Mouse (Mus musculus) v-Abl transformed pro-B cells (cell line): Measurements from ENCODE around the gene Catsper3.

Source experiments
- in situ Hi-C, 2 experiments: fragments of 400-800 bp; cut with MboI; formaldehyde crosslinking; loops; one replicate each; pipeline ENCODE4 v1.15.1; 2025; ENCODE audit not compliant: unreplicated experiment in 2 of 2

The Catsper3 gene

GRCm38 (mm10) chr13:55826008-55826671 is 41.8 kb downstream of the Catsper3 start:
- in situ Hi-C loops: no loop called here

DNA sequence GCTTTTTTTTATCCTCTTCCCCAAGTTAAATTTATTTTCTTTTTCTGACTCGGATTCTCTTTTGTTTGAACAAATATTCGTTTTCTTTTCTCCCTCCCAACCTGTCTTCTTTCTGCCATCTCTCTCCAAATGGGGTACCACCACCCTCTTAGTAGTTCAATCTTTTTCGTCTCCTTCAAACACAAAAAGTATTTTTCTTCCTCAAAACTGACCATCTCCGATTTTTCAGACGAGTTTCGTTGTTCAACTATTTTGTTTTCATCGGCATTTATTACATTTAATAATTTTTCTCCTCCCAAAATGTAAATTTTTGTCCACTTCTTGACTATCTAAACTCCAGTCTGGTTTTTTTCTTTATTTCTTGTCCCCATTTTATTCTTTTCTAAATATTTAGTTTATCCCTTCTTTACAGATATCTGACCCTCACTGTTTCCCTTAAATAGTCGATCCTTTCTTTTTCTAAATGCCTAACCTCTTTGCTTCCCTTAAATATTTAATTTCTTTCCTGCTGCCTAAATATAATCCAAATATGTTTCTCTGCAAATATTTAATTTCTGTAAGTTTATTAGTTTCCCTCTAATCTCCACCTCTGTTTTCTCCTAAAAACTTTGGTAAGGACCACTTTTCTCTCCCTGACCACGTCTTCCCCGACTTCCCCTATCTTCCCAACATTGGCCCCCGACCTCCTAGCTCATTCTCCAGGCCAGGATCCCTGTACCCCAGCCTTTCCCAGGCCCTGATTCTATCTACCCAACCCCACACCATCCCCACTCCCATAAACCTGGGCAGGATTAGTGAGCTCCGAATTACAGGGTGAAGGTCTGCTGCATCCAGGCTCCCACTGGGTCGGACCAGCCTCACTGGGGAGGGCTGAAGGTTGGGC is 42.7 kb downstream of the Catsper3 start:
- in situ Hi-C loops: no loop called here

DNA sequence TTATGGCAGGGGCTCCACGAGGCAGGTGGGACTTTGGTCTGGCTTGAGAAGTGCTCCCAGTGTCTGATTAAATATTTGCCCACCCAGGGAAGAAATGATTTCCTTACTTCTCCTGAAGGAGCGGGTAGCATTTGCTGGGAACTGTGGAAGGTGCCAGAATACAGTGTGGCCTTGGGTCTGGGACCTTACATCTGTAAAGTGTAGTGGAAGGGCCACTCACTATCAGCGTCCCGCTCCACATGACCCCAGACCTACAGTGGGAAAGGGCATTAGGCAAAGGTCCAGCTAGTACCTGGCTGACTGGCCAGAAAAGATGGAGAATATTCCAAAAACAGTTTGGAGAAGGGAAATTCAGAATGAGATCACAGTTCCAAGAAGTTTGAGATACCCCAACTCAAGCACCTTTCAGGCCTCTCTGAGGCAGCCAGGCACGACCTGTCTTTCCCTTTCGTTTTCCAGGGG is 43.3 kb downstream of the Catsper3 start:
- in situ Hi-C loops: no loop called here

GRCm38 (mm10) chr13:55828141-55829017 is 44.0 kb downstream of the Catsper3 start:
- in situ Hi-C loops: no loop called here

DNA sequence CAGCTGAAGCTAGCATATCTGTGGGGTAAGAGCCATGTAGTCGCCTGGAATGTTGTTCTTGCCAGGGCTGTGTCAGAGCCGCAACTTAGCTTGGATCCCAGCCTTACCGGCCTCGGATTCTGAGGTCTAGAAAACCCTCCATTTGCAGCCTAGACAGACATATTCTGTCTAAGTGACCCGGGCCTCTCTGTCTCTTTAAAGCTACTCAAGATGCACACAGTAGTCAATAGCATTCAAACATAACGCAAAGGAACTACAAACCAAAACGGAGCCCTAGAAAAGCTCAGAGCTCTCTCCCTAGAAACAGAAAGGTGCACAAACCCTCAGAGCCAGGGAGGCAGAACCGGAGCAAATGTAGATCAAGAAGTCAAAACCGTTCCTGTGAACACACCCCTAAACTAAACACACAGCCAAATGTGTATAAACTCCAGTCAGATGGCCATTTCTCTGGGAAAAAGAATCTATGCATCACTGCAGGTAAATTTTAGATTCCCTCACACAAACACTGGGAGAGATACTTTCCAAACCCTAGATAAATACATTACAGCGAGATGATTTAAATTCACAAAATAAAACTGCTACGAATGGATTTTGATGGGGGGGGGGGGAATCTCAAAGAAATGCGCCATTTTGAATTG is 44.8 kb downstream of the Catsper3 start:
- in situ Hi-C loops: no loop called here

DNA sequence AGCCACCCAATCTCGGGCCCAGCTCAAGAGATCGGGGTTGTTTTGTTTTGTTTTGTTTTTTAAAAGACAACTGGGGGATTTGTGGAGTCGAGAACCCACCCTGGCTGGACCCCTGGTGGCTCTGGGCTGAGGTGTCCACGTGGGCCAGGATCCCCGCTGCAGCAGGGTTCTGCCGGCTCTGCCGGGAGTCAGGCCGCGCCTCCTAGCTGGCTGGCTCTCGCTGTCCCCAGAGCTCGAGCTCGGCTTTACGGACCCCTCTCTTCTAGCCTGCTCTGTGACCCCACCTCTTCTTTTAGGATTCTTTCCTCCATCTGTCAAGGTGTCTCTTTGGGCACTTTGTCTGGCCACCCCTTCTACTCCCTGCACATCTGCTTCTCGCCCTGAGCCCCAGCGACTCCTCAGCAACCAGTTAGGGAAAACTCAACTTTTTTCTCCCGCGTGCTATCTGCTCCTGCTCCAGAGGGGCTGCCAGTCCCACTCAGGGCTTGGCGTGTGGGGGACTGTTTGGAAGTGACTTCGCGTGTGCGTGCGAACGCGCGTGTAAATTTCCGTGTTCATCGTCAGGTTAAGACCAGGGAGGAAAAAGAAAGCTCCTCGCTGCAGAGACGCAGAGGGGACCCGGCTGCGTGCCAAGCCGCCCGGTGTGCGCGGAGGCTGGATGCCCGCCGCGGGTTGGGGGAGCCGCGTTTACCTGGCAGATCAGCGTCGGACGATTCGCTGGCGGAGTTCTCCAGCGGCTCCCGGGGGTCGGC is 45.9 kb downstream of the Catsper3 start:
- in situ Hi-C loops: no loop called here

GRCm38 (mm10) chr13:55830833-55831721 is 46.7 kb downstream of the Catsper3 start:
- in situ Hi-C loops: no loop called here

DNA sequence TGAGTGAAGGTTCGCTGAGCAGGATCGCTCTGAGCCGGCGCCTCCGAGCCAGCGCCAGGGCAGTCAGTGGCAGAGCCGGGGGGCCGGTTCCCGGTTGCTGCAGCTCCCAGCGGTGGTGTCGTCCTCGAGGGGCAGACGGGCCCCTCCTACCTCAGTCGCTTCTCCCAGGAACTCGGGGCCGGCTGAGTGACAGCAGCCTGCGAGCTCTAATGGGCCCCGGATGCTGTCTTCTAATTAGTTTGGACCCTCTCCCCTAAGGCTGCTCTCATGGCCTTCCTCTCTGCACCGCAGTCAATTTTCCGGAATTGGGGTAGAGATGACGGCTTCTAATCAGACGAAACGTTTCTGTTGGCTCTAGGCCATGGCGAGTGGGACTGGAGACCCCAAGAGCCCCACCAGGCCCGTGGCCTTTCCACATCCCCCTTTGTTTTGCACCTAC is 47.4 kb downstream of the Catsper3 start:
- in situ Hi-C loops: no loop called here

GRCm38 (mm10) chr13:55832602-55833001 is 48.2 kb downstream of the Catsper3 start:
- in situ Hi-C loops: no loop called here

GRCm38 (mm10) chr13:55833921-55834320 is 49.6 kb downstream of the Catsper3 start:
- in situ Hi-C loops: no loop called here

GRCm38 (mm10) chr13:55834667-55835066 is 50.3 kb downstream of the Catsper3 start:
- in situ Hi-C loops: no loop called here

GRCm38 (mm10) chr13:55835548-55836097 is 51.3 kb downstream of the Catsper3 start:
- in situ Hi-C loops: no loop called here

DNA sequence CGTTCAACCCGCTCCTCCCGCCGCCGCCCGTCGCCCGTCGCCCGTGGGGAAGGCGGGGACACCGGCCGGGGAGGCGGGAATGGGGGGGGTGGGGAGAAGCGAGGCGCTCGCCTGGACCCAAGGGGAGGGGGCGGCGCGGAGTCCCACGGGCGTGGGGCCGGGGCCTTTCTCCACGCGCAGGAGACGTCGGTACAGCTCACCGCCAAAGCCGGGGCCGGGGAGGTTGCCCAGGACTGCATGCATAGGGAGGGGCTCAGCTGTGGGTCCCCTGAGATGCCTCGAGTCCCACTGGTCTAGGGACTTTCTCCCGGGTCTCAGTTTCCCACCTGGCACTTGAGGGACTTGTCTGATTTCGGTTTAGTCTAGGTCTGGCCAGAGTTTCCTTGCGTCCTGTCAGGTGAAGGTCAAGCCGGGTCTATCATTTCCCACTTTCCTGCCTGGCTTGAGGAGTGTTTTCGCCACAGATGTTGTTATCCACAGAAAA is 51.8 kb downstream of the Catsper3 start, which contains the start of gene Pitx1:
Gene Pitx1, minus strand, starts transcription at position 51 of the 484 bp plus-strand sequence.
- in situ Hi-C loops: no loop called here

GRCm38 (mm10) chr13:55836786-55837780 is 52.7 kb downstream of the Catsper3 start:
- in situ Hi-C loops: no loop called here

DNA sequence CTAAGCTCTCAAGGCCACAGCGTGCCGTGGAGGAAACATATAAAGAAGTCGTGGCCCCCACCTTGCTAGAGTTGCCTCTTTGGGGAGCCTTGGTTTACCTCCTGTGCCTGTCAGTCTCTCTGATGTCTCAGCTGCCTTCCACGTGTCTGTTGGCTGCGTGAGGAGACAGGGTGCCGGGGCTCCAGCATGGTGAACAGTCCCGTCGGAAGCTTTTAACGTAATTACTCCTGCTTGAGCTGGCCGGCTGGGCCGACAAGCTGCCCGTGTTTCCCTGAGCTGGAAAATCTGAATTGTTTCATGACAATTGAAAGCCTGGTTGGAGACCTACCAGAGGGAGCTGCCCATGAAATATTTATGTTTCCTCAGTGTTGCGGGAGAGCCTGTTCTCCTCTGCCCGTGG is 55.9 kb downstream of the Catsper3 start:
- in situ Hi-C loops: loop anchor here (10.0 kb wide), 1 partner anchor 125 kb away; no protein-coding TSS in a partner anchor

DNA sequence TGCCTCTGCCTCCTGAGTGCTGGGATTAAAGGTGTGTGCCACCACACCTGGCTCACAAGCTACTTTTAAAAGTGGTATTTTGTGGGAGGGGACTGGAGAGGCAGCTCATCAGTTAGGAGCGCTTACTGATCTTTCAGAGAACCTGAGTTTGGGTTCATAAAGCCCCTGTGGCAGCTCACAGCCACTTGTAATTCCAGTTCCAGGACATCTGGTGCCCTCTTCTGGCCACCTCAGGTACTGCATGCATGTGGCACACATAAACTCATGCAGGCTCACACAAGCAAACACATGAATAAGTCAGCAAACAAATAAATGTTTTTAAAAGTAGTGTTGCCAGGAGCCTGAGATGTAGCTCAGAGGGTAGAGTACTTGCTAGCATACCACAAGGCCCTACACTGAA is 59.3 kb downstream of the Catsper3 start:
- in situ Hi-C loops: loop anchor here (10.0 kb wide), 1 partner anchor 121 kb away; no protein-coding TSS in a partner anchor

- in situ Hi-C loops: loop anchor here (10.0 kb wide), 1 partner anchor 117 kb away; no protein-coding TSS in a partner anchor
Measured at GRCm38 (mm10) chr13:55847805-55848204, 63.4 kb downstream of the Catsper3 start.
